9 mouse cellular contexts compared by ENCODE assay signal in genomic region chr8:83729009-83729807, GRCm38 (mm10). TPM values are rescaled to one million over a fixed set of nuclear protein-coding genes. Genes with fewer than 3 reads are reported as not detected.
DNase-seq lines count a peak whose midpoint lies in the region; ATAC-seq and TF ChIP-seq lines count a peak whose summit lies in the region.
"Had no signal": no experiment of that assay in that cellular context is flagged by ENCODE, and none has a peak within 500 bp of the region (broad histone marks: within the 10 kb centered on the region; RNA-seq: fewer than 3 reads in every experiment).

No protein-coding gene starts in this region.

- ATAC-seq in G1E (ENCODE audit: extremely low read depth, insufficient number of reproducible peaks, low FRiP score, poor library complexity, severe bottlenecking), result no peak

- TF ChIP-seq CTCF in layer of hippocampus, adult 2 months (conservative IDR thresholded peaks at IDR 0.05), result peak; percentile 71
- TF ChIP-seq CTCF in G1E (IDR thresholded peaks at IDR 0.05; ENCODE audit: low read depth, low read length), result peak; percentile 17; the same call in 1 of the 2 replicates

- peaks cover 97% of the 10 kb centered on the region for H3K36me3 ChIP-seq in G1E (replicated peaks)

- intact Hi-C loops in left cerebral cortex, postnatal 4 days (cut with DNase I), result loop anchor here (10.0 kb wide), 1 partner anchor 196 kb away; no protein-coding TSS in a partner anchor

- H3K4me1 ChIP-seq in G1E (ENCODE audit: insufficient read depth, low read depth, low read length), result peaks cover 79% of the 10 kb centered on the region

- H3K4me3 ChIP-seq in layer of hippocampus, adult 2 months, result no peak overlapping the region
- H3K4me3 ChIP-seq in G1E (ENCODE audit: low read depth, low read length), result no peak overlapping the region
- H3K4me3 ChIP-seq: liver, embryonic 15.5 days had no signal

- H3K27me3 ChIP-seq in G1E (ENCODE audit: insufficient read depth, low read length), result no peaks in the 10 kb centered on the region
- H3K27me3 ChIP-seq: liver, embryonic 15.5 days had no signal

- no peak for DNase-seq in layer of hippocampus, adult 2 months (ENCODE audit: low spot score in 2 of 2)
- no peak for DNase-seq in layer of hippocampus, postnatal 14 days (ENCODE audit: low spot score in 2 of 2)
- DNase-seq in G1E (ENCODE audit: low spot score), result no peak
- DNase-seq in embryo, embryonic 10.5 days (ENCODE audit: low spot score), result peak; percentile 72
- peak; percentile 74 for DNase-seq in lung, postnatal 36 days
- no peak for DNase-seq in ovary, postnatal 10 days (ENCODE audit: low spot score)
- DNase-seq in frontal cortex, postnatal 25 days (ENCODE audit: low spot score in 2 of 2), result no peak
- DNase-seq in left cerebral cortex, postnatal 4 days, result no peak

- no peak overlapping the region for H3K27ac ChIP-seq in layer of hippocampus, adult 2 months
- H3K27ac ChIP-seq: liver, embryonic 15.5 days had no signal

- no peaks in the 10 kb centered on the region for H3K9me3 ChIP-seq in G1E (replicated peaks)
- H3K9me3 ChIP-seq: liver, embryonic 15.5 days had no signal

RNA-seq across cellular contexts. Expression of gene Adgre5, which starts 11.9 kb away (rescaled TPM):
- 10 to 100 TPM in 1 of 2 experiments, 1 to 10 TPM in 1; 8.1 to 12.4 TPM for total RNA-seq in layer of hippocampus, adult 2 months (2021)
- total RNA-seq in layer of hippocampus, postnatal 14 days (2021), result 10 to 100 TPM; 11.9 to 12.6 TPM
- total RNA-seq in G1E (2014; fragmentation: Nextera tagmentation), result 223 and 228 TPM in 2 replicates
- total RNA-seq in G1E (2017), result 405 and 468 TPM in 2 replicates
- 69.3 and 92.9 TPM in 2 replicates for polyA plus RNA-seq in G1E (2012)
- total RNA-seq in left cerebral cortex, postnatal 4 days (2021), result 10 to 100 TPM in 1 of 2 experiments, 1 to 10 TPM in 1; 9.4 to 11.5 TPM

RNA-seq across cellular contexts. Expression of gene Ddx39, which starts 14.2 kb away (rescaled TPM):
- 10 to 100 TPM; 17.9 to 20.4 TPM for total RNA-seq in layer of hippocampus, adult 2 months (2021)
- total RNA-seq in layer of hippocampus, postnatal 14 days (2021), result 10 to 100 TPM; 17.9 to 19.2 TPM
- total RNA-seq in G1E (2014; fragmentation: Nextera tagmentation) (101 and 141 TPM in 2 replicates), G1E (2017) (226 and 266 TPM in 2 replicates)
- 58.0 and 77.5 TPM in 2 replicates for polyA plus RNA-seq in G1E (2012)
- total RNA-seq in left cerebral cortex, postnatal 4 days (2021), result 10 to 100 TPM; 39.1 to 39.7 TPM

RNA-seq across cellular contexts. Expression of gene Pkn1, which starts 30.2 kb away (rescaled TPM):
- total RNA-seq in layer of hippocampus, adult 2 months (2021), result 10 to 100 TPM; 47.9 to 56.8 TPM
- 10 to 100 TPM; 53.6 TPM for total RNA-seq in layer of hippocampus, postnatal 14 days (2021)
- 104 and 109 TPM in 2 replicates for total RNA-seq in G1E (2014; fragmentation: Nextera tagmentation)
- total RNA-seq in G1E (2017), result 89.4 and 116 TPM in 2 replicates
- 150 and 153 TPM in 2 replicates for polyA plus RNA-seq in G1E (2012)
- total RNA-seq in left cerebral cortex, postnatal 4 days (2021), result 100 to 1,000 TPM in 1 of 2 experiments, 10 to 100 TPM in 1; 98.7 to 107 TPM

Comparison
In these comparisons a context has a peak if more than half of its experiments do, and no peak if none do; other contexts are left out.
1. DNase-seq: peak in embryo, embryonic 10.5 days (single experiment) and lung, postnatal 36 days (single experiment); none in layer of hippocampus, adult 2 months (0 of 2), layer of hippocampus, postnatal 14 days (0 of 2), G1E (single experiment), ovary, postnatal 10 days (single experiment), frontal cortex, postnatal 25 days (0 of 2) and left cerebral cortex, postnatal 4 days (single experiment).
2. RNA of gene Adgre5, which starts 11.9 kb away (total RNA-seq): 223 to 468 TPM in G1E; 11.9 to 12.6 TPM in layer of hippocampus, postnatal 14 days, 8.1 to 12.4 TPM in layer of hippocampus, adult 2 months and 9.4 to 11.5 TPM in left cerebral cortex, postnatal 4 days; every median in the first group is over 10 times any median in the second.